Mouse (Mus musculus) layer of hippocampus, postnatal 25 days (tissue): ENCODE measurements around the gene Sipa1l1. TPM values are rescaled to one million over a fixed set of nuclear protein-coding genes. Genes with fewer than 3 reads are reported as not detected.
"Not testable (repeated sequence)": the region's sequence is repeated elsewhere in the genome, so short reads cannot be mapped to it uniquely, and the experiment has no call there.

Experiments used
- DNase-seq, 2 experiments: peaks; one replicate each; pipeline ENCODE4 v3.0.0; 2022; ENCODE audit warnings: mixed read lengths in 2 of 2, low spot score in 1 of 2; ENCODE audit errors: extremely low spot score in 1 of 2
- total RNA-seq, 2 experiments: library from RNA; stranded (reverse); gene quantifications; 2 replicates each; pipeline ENCODE4 v1.2.3; 2021

Gene Sipa1l1
- total RNA-seq, 2 experiments from 2014 or later = 185 to 216 TPM

DNA sequence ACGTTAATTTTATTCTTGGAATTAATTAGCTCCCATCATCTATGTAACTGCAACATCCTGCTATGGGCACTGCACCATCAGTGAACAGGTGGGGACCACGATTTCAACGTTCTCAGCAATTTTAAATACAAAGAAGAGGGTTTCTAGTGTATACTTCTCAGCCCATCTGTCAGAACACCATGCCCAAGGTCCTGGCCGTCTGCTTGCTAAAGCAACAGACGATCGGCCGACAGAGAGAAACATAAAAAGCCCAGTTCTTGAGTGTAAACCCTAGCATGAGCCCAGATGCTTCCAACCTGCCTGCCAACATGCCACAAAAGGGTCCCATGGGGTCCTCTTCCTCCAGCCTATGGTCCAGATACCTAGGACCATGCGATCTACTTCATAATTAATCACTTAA lies 288.9 kb downstream of the Sipa1l1 start:
- DNase-seq = no peak

GRCm38 (mm10) chr12:82467234-82467633 lies 298.1 kb downstream of the Sipa1l1 start:
- DNase-seq = no peak

GRCm38 (mm10) chr12:82467641-82468040 lies 298.5 kb downstream of the Sipa1l1 start:
- peak in 1 of 2 experiments; percentile 47 for DNase-seq

- DNase-seq = no peak
Observed at GRCm38 (mm10) chr12:82468416-82468815, 299.3 kb downstream of the Sipa1l1 start.

DNA sequence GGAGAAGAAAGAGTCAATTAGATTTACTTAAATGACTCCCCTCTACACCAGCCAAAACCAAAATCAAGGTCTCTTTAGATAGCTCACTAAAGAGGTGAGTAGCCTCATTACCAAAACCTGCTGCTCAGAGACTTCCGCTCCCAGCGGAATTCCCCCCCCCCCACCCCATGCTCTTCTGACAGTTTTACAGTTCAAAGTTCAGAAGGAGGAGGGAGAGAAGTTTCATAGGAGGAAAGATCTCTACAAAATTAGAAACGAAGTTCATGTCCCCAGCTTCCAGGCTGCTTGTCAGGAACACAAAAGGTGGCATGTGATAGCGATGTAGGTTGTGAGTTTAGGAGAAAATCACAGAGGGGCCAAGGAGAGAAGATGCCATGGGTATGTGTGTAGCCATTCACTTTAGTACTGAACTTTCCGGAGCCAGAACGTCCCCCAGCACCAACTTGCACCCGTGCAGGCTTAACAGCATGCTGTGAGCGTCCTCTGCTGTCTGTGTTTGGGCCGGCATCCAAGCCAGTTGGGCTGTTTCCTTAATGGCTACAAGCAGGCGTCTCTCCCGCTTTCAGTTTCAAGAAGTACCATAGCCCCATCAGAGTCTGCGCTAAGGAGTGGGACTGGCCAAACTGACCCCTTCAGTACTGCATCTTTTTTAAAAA lies 300.7 kb downstream of the Sipa1l1 start:
- DNase-seq = peak; percentile 70 to 84

GRCm38 (mm10) chr12:82470362-82470936 lies 301.3 kb downstream of the Sipa1l1 start:
- peak; percentile 51 to 74 for DNase-seq

DNA sequence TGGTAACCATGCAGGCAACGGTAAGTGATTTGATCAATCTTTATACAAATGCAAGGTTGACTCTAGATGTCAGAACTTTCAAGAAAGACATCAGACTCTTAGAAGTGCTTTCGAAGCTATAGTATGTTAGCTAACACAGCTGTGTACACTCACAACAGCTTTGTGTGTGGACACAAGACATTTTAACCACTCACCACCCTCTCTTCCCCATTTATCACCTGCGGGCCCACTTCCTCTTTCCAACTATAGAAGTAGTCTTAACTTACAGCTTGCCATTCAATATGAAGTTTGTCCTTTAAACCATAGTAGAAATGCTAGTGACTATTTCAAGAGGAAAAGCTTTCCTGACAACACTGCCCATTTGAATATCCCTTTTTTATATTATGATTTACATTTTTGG lies 303.7 kb downstream of the Sipa1l1 start:
- no peak for DNase-seq

DNA sequence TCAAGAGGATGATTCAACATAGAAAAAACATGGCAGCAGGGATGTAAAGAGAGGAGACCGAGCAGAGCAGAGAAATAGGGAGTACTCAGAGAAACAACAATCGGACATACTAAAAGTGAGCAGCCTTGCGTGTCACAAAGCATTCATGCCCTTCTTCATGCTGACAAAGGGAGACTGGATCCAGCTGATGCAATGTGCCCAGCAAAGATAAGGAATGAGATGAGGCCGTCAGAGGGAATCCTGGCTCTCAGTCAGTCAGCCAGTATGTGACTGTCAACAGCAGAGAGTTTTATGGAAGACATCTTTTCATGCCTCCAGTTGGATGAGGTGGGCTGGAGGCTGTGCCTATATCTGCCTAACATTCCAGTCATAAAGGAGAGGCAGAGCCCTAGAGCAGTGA lies 304.1 kb downstream of the Sipa1l1 start:
- DNase-seq = no peak

GRCm38 (mm10) chr12:82474409-82474808 lies 305.3 kb downstream of the Sipa1l1 start:
- no peak for DNase-seq

DNA sequence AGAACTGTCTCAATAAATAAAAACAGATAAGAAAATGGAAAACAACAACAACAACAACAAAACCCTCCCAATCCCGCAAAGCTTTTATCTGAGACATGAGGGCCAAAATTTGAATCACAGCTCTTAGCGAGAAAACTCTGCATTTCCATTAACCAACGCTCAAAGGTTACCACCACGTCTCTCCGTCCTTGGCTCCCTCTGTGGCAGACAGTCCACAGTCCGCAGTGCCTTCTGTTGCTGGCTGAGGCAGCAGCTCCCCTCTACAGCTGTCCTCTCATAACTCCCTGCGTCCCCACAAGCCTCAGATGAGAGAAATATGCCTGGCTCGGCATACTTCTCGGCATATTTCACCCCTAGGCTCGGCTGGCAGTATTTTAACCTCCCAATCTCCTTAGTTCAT lies 306.9 kb downstream of the Sipa1l1 start:
- no peak for DNase-seq

GRCm38 (mm10) chr12:82476580-82476979 lies 307.5 kb downstream of the Sipa1l1 start:
- no peak for DNase-seq

- no peak for DNase-seq
Observed at GRCm38 (mm10) chr12:82477826-82478225, 308.7 kb downstream of the Sipa1l1 start.

DNA sequence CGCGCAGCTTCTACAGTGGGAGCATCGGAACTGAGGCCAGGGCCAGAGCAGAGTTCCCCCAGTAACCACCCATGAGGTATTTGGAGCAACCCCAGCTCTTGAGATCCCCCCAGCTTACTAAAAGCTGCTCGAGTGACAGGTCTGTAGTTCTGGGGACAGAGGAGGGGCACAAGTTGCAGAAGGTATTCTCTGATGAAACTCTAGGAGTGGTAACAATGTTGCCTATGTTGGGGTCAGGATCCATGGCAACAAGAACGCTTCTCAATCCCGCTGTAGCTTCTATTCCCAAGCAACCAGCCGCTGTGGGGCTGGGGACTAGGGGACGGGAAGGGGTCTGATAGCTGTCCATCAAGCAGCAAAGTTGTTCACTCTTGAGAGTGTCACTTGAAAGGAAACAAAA lies 309.1 kb downstream of the Sipa1l1 start:
- DNase-seq = no peak

DNA sequence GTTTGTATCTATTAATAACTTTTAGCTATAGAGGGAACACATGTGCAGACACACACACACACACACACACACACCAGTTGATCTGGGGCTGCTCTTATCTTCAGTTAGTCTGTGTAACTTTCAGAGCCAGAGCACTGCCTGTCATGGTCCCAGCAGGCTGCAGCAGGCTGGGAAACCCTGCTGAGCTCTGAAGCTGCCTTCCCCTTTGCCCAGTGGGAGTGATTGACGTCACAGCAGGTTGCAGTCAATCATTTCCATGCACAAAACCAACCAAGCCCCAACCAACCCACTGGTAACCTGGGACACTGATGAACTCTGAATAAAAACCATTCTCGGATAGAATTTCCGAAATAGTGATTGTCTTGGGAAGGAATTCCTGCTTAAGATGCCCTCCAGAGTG lies 310.3 kb downstream of the Sipa1l1 start:
- DNase-seq = no peak

- not testable (repeated sequence) for DNase-seq
Observed at GRCm38 (mm10) chr12:82480425-82480824, 311.3 kb downstream of the Sipa1l1 start.

DNA sequence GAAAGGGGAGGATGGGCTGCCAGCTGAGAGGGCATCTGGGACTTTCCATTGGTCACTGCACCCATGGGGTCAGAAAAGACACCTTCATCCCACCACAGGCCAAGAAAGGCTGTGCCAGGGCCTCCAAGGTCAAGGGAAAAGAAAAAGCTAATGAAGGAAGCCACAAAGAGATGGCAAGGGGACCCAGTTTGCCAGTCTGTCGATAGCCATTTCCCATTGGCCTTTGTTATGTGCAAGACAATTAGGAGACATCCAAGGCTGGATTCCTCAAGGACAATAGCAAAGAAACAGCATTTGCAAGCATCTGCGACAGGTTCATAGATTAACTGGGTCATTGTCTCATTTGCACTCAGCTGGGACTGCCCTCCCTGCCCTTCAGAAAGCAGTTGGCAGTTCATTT lies 316.3 kb downstream of the Sipa1l1 start:
- DNase-seq = no peak

DNA sequence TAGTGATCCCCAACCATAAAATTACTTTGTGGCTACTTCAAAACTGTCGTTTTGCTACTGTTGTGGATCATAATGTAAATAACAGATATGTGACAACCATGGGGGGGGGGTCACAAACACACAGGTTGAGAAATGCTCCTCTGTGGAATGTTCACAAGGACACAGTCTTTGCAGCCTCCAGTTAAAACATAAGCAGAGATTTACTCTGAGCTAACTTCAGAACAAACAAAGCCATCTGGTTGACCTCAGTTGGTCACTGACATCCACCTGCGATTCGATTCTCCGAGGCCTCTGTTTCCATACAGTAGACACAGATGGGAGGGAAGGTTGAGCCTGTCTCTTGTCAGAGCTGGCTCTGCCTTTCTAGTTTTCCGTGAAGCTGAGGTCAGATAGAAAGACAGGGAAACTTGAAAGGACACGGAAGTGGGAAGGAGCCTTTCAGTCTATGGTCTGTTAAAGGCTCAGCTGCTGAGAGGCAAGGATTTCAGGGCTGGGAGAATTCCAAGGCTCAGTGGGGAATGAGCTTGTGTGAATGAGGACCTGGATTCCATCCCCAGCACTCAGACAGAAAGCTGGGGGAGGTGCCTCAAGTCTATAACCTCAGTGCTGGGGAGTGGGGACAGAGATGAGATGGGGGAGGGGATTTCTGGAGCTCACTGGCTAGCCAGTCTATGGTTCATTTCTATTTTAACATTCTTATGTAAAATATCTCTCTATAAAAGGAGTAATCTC lies 317.9 kb downstream of the Sipa1l1 start:
- DNase-seq = no peak

GRCm38 (mm10) chr12:82489093-82489492 lies 320.0 kb downstream of the Sipa1l1 start:
- peak in 1 of 2 experiments; percentile 51 for DNase-seq

- no peak for DNase-seq
Observed at GRCm38 (mm10) chr12:82489621-82490020, 320.5 kb downstream of the Sipa1l1 start.

- DNase-seq = no peak
Observed at GRCm38 (mm10) chr12:82492456-82492855, 323.3 kb downstream of the Sipa1l1 start.

DNA sequence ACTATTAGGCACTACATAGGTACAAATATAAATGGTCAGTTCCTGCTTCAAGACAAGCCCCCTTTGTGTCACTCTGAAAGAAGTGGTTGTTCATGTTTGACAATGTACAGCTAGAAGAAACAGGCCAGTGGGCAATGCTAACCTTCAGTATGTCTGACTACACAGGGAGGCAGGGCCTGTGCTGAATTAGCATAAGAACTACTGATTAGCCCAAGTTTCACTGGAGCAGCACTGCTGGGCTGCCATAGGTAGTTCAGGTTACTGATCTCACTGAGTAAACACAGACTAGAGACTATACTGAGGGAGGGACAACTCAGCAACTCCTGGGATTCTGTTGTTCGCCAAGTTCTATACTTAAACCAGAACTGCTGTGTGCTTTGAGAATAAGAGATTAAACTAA lies 324.1 kb downstream of the Sipa1l1 start:
- DNase-seq = not testable (repeated sequence)

DNA sequence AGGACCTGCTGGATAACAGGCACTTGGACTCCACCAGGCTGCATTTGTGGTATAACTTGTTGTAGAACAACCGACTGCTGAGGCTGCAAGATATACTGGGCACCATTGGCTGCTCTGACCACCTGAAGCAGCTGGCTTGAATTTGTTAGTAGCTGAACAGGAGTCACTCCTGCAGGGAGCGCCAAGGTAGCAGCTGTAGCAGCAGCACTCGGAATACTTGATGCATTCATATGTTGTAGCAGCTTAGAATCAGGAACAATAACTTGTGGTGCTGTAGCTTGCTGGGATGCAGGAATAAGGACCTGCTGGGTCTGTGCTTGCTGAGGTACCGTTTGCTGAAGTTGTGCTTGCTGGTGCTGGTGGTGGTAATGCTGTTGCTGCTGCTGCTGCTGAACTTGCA lies 326.8 kb downstream of the Sipa1l1 start:
- DNase-seq = no peak
